In genomic region chr19:34890981-34891380, GRCm38 (mm10) we compare ENCODE assay signal across 20 mouse cellular contexts.
"Had no signal": no experiment of that assay in that cellular context is flagged by ENCODE, and none has a peak within 500 bp of the region (broad histone marks: within the 10 kb centered on the region; RNA-seq: fewer than 3 reads in every experiment).

No protein-coding gene starts in this region.

- H3K9ac ChIP-seq: limb, embryonic 12.5 days; limb, embryonic 15.5 days; liver, embryonic 12.5 days; liver, embryonic 15.5 days; midbrain, embryonic 12.5 days; midbrain, embryonic 15.5 days; neural tube, embryonic 12.5 days; neural tube, embryonic 15.5 days had no signal

- H3K27me3 ChIP-seq: limb, embryonic 12.5 days; limb, embryonic 15.5 days; liver, embryonic 12.5 days; liver, embryonic 15.5 days; midbrain, embryonic 12.5 days; midbrain, embryonic 15.5 days; neural tube, embryonic 12.5 days; neural tube, embryonic 15.5 days had no signal

- H3K4me1 ChIP-seq: limb, embryonic 12.5 days; limb, embryonic 15.5 days; liver, embryonic 15.5 days; midbrain, embryonic 12.5 days; midbrain, embryonic 15.5 days; neural tube, embryonic 12.5 days; neural tube, embryonic 15.5 days had no signal

- H3K36me3 ChIP-seq: limb, embryonic 12.5 days; limb, embryonic 15.5 days; liver, embryonic 12.5 days; liver, embryonic 15.5 days; midbrain, embryonic 12.5 days; midbrain, embryonic 15.5 days; neural tube, embryonic 12.5 days; neural tube, embryonic 15.5 days had no signal

- H3K4me3 ChIP-seq: layer of hippocampus, adult 2 months; limb, embryonic 12.5 days; limb, embryonic 15.5 days; liver, embryonic 12.5 days; liver, embryonic 15.5 days; midbrain, embryonic 12.5 days; midbrain, embryonic 15.5 days; neural tube, embryonic 12.5 days; neural tube, embryonic 15.5 days had no signal

- H3K9me3 ChIP-seq: limb, embryonic 12.5 days; limb, embryonic 15.5 days; liver, embryonic 12.5 days; liver, embryonic 15.5 days; midbrain, embryonic 12.5 days; midbrain, embryonic 15.5 days; neural tube, embryonic 12.5 days; neural tube, embryonic 15.5 days had no signal

- DNase-seq: kidney, adult 18-20 months; kidney, adult 9 months; kidney, postnatal 25 days; layer of hippocampus, postnatal 36 days; left cerebral cortex, postnatal 4 days; right cerebral cortex, postnatal 25 days; thymus, postnatal 36 days had no signal

- ATAC-seq: hindbrain, postnatal 0 days; inflammation-experienced regulatory T-cells, adult 6 months; intestine, embryonic 16.5 days; liver, embryonic 12.5 days; midbrain, embryonic 15.5 days had no signal

- H3K27ac ChIP-seq: hindbrain, postnatal 0 days; layer of hippocampus, adult 2 months; limb, embryonic 12.5 days; limb, embryonic 15.5 days; liver, embryonic 12.5 days; liver, embryonic 15.5 days; macrophage; midbrain, embryonic 12.5 days; midbrain, embryonic 15.5 days; neural tube, embryonic 12.5 days; neural tube, embryonic 15.5 days had no signal

- H3K4me2 ChIP-seq: limb, embryonic 12.5 days; limb, embryonic 15.5 days; liver, embryonic 12.5 days; liver, embryonic 15.5 days; midbrain, embryonic 12.5 days; midbrain, embryonic 15.5 days; neural tube, embryonic 12.5 days; neural tube, embryonic 15.5 days had no signal
